Mouse (Mus musculus): ENCODE measurements around the gene Stat3.

GRCm38 (mm10) chr11:100912401-100913155 is 26.8 kb downstream of the Stat3 start:
- no peak for TF ChIP-seq GATA1 (IDR thresholded peaks at IDR 0.05; ENCODE audit: borderline replicate concordance, low read length)
- no peak for TF ChIP-seq FLI1 (IDR thresholded peaks at IDR 0.05; ENCODE audit: low read length)

All from megakaryocyte, embryonic 14.5 days (primary cell).